30 mouse cellular contexts compared by ENCODE assay signal in the genomic region with DNA sequence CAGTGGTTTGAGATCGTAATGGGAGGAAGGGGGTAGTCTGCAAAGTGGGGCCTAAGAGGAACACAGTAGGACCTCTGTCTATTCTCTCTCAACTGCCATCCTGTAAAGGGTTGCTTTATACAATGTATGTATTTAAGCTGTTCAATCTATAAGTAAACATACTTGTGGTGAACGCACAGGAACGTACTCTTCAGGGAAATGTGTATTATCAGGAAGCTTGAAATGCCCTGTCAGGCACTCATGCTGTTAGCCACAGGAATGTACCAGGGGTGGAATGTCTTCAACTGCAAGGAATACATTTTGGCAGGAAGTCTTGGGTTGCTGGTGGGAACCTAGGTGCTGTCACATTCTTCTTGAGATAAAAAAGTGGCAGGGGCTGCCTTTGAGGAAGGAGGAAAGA. TPM values are rescaled to one million over a fixed set of nuclear protein-coding genes. Genes with fewer than 3 reads are reported as not detected.
DNase-seq lines count a peak whose midpoint lies in the region; ATAC-seq and TF ChIP-seq lines count a peak whose summit lies in the region.
"Had no signal": no experiment of that assay in that cellular context is flagged by ENCODE, and none has a peak within 500 bp of the region (broad histone marks: within the 10 kb centered on the region; RNA-seq: fewer than 3 reads in every experiment).

No protein-coding gene starts in this region.

- no peaks in the 10 kb centered on the region for H3K27me3 ChIP-seq in heart, embryonic 10.5 days (ENCODE audit: insufficient read depth, poor library complexity, severe bottlenecking)
- no peaks in the 10 kb centered on the region for H3K27me3 ChIP-seq in lung, embryonic 15.5 days
- no peaks in the 10 kb centered on the region for H3K27me3 ChIP-seq in embryonic facial prominence, embryonic 15.5 days
- H3K27me3 ChIP-seq in stomach, embryonic 16.5 days (ENCODE audit: control insufficient read depth, insufficient read depth, low read length): no peaks in the 10 kb centered on the region
- H3K27me3 ChIP-seq in forebrain, postnatal 0 days (ENCODE audit: insufficient read depth, low read length): no peaks in the 10 kb centered on the region
- H3K27me3 ChIP-seq: embryonic facial prominence, embryonic 12.5 days; forebrain, embryonic 12.5 days; hindbrain, embryonic 12.5 days; intestine, embryonic 15.5 days; limb, embryonic 12.5 days had no signal

- no peak overlapping the region for H3K4me3 ChIP-seq in heart, embryonic 10.5 days
- no peak overlapping the region for H3K4me3 ChIP-seq in lung, embryonic 15.5 days
- H3K4me3 ChIP-seq in embryonic facial prominence, embryonic 15.5 days (replicated peaks): no peak overlapping the region
- no peak overlapping the region for H3K4me3 ChIP-seq in stomach, embryonic 16.5 days (replicated peaks; ENCODE audit: low read length)
- no peak overlapping the region for H3K4me3 ChIP-seq in forebrain, postnatal 0 days (ENCODE audit: low read depth, low read length)
- H3K4me3 ChIP-seq: embryonic facial prominence, embryonic 12.5 days; forebrain, embryonic 12.5 days; hindbrain, embryonic 12.5 days; intestine, embryonic 15.5 days; limb, embryonic 12.5 days had no signal

- no peak for TF ChIP-seq CTCF in forebrain, postnatal 0 days (IDR thresholded peaks at IDR 0.05; ENCODE audit: low read depth)

- no peak for DNase-seq in heart, embryonic 10.5 days (ENCODE audit: low spot score)
- no peak for DNase-seq in heart, adult 9 months (ENCODE audit: low spot score in 2 of 2)
- DNase-seq in lung, postnatal 10 days: no peak
- DNase-seq in cerebellum, postnatal 14 days: no peak
- no peak for DNase-seq in forebrain, postnatal 0 days
- DNase-seq: cerebellum, adult 18-20 months; cerebellum, postnatal 25 days; gastrocnemius, postnatal 14 days; heart, adult 11 months; heart, postnatal 36 days; kidney, adult 9 months; kidney, postnatal 14 days; midbrain, embryonic 14.5 days; thymus, adult 2 months; thymus, postnatal 36 days had no signal

- peak; percentile 78 for ATAC-seq in lung, embryonic 15.5 days (ENCODE audit: borderline replicate concordance, extremely low read depth, low FRiP score, low TSS enrichment)
- ATAC-seq in embryonic facial prominence, embryonic 15.5 days (ENCODE audit: insufficient number of reproducible peaks, low FRiP score, low TSS enrichment, low read depth): no peak
- peak; percentile 46 for ATAC-seq in stomach, embryonic 16.5 days (ENCODE audit: insufficient read depth, low FRiP score)
- ATAC-seq in forebrain, postnatal 0 days: no peak
- ATAC-seq: hindbrain, postnatal 0 days; intestine, embryonic 15.5 days had no signal

- H3K36me3 ChIP-seq in heart, embryonic 10.5 days: peaks cover 21% of the 10 kb centered on the region
- H3K36me3 ChIP-seq in lung, embryonic 15.5 days: no peaks in the 10 kb centered on the region
- H3K36me3 ChIP-seq in embryonic facial prominence, embryonic 15.5 days: no peaks in the 10 kb centered on the region
- no peaks in the 10 kb centered on the region for H3K36me3 ChIP-seq in stomach, embryonic 16.5 days (ENCODE audit: control insufficient read depth, insufficient read depth, low read length)
- no peaks in the 10 kb centered on the region for H3K36me3 ChIP-seq in forebrain, postnatal 0 days (ENCODE audit: insufficient read depth)
- H3K36me3 ChIP-seq: embryonic facial prominence, embryonic 12.5 days; forebrain, embryonic 12.5 days; hindbrain, embryonic 12.5 days; intestine, embryonic 15.5 days; limb, embryonic 12.5 days had no signal

- H3K4me2 ChIP-seq in lung, embryonic 15.5 days: no peak overlapping the region
- no peak overlapping the region for H3K4me2 ChIP-seq in embryonic facial prominence, embryonic 15.5 days (replicated peaks)
- H3K4me2 ChIP-seq in stomach, embryonic 16.5 days (ENCODE audit: low read depth, low read length): no peak overlapping the region
- H3K4me2 ChIP-seq in forebrain, postnatal 0 days (ENCODE audit: low read depth): no peak overlapping the region
- H3K4me2 ChIP-seq: embryonic facial prominence, embryonic 12.5 days; forebrain, embryonic 12.5 days; hindbrain, embryonic 12.5 days; intestine, embryonic 15.5 days; limb, embryonic 12.5 days; liver, embryonic 11.5 days had no signal

- H3K4me1 ChIP-seq in heart, embryonic 10.5 days: peaks cover 52% of the 10 kb centered on the region
- H3K4me1 ChIP-seq in lung, embryonic 15.5 days: peaks cover 21% of the 10 kb centered on the region
- 0 out of 2 replicates have a peak, but pooled peaks cover 4% of the 10 kb centered on the region for H3K4me1 ChIP-seq in embryonic facial prominence, embryonic 15.5 days
- H3K4me1 ChIP-seq in stomach, embryonic 16.5 days (ENCODE audit: control insufficient read depth, insufficient read depth, low read length): peaks cover 6% of the 10 kb centered on the region; the same call in 1 of the 2 replicates
- H3K4me1 ChIP-seq in forebrain, postnatal 0 days (ENCODE audit: insufficient read depth): no peaks in the 10 kb centered on the region
- H3K4me1 ChIP-seq: embryonic facial prominence, embryonic 12.5 days; forebrain, embryonic 12.5 days; hindbrain, embryonic 12.5 days; intestine, embryonic 15.5 days; limb, embryonic 12.5 days had no signal

- no peaks in the 10 kb centered on the region for H3K9me3 ChIP-seq in heart, embryonic 10.5 days
- no peaks in the 10 kb centered on the region for H3K9me3 ChIP-seq in lung, embryonic 15.5 days
- H3K9me3 ChIP-seq in embryonic facial prominence, embryonic 15.5 days (replicated peaks): no peaks in the 10 kb centered on the region
- H3K9me3 ChIP-seq in stomach, embryonic 16.5 days (replicated peaks; ENCODE audit: control insufficient read depth, low read length): no peaks in the 10 kb centered on the region
- no peaks in the 10 kb centered on the region for H3K9me3 ChIP-seq in forebrain, postnatal 0 days (ENCODE audit: low read length)
- H3K9me3 ChIP-seq: embryonic facial prominence, embryonic 12.5 days; forebrain, embryonic 12.5 days; hindbrain, embryonic 12.5 days; intestine, embryonic 15.5 days; limb, embryonic 12.5 days had no signal

- H3K27ac ChIP-seq in heart, embryonic 10.5 days: peak overlapping the region; percentile 32; the same call in 1 of the 2 replicates
- H3K27ac ChIP-seq in lung, embryonic 15.5 days: peak overlapping the region; percentile 92
- 0 out of 2 replicates have a peak overlapping the region, but pooled peaks have one; percentile 17 for H3K27ac ChIP-seq in embryonic facial prominence, embryonic 15.5 days (replicated peaks)
- 0 out of 2 replicates have a peak overlapping the region, but pooled peaks have one; percentile 21 for H3K27ac ChIP-seq in stomach, embryonic 16.5 days (ENCODE audit: low read length)
- no peak overlapping the region for H3K27ac ChIP-seq in forebrain, postnatal 0 days (ENCODE audit: low read depth, low read length)
- H3K27ac ChIP-seq: embryonic facial prominence, embryonic 12.5 days; forebrain, embryonic 12.5 days; hindbrain, postnatal 0 days; intestine, embryonic 15.5 days; limb, embryonic 12.5 days had no signal

- H3K9ac ChIP-seq in lung, embryonic 15.5 days: no peak overlapping the region
- no peak overlapping the region for H3K9ac ChIP-seq in embryonic facial prominence, embryonic 15.5 days
- H3K9ac ChIP-seq in stomach, embryonic 16.5 days (ENCODE audit: low read length): no peak overlapping the region
- H3K9ac ChIP-seq in forebrain, postnatal 0 days: no peak overlapping the region
- H3K9ac ChIP-seq: embryonic facial prominence, embryonic 12.5 days; forebrain, embryonic 12.5 days; hindbrain, embryonic 12.5 days; intestine, embryonic 15.5 days; limb, embryonic 12.5 days had no signal

- WGBS in heart, embryonic 10.5 days: 34% methylated on average over 3 of the region's 3 CpGs
- 29% methylated on average over 3 of the region's 3 CpGs for WGBS in lung, embryonic 15.5 days
- WGBS in embryonic facial prominence, embryonic 15.5 days: 50% methylated on average over 3 of the region's 3 CpGs
- WGBS in stomach, embryonic 16.5 days: 41% methylated on average over 3 of the region's 3 CpGs
- WGBS in forebrain, postnatal 0 days: 88% methylated on average over 3 of the region's 3 CpGs

RNA-seq across cellular contexts. Expression of a gene that starts 8.0 kb away (rescaled TPM):
- 60.0 and 65.8 TPM in 2 replicates for polyA plus RNA-seq in heart, embryonic 10.5 days (2016; fragmentation: Nextera tagmentation; extraction: Ambion mirVana)
- polyA plus RNA-seq in lung, embryonic 15.5 days (2015; fragmentation: Nextera tagmentation; extraction: Ambion mirVana): 2.8 and 9.3 TPM in 2 replicates
- 0.12 TPM in 1 of 2 replicates, not detected in the other for polyA plus RNA-seq in embryonic facial prominence, embryonic 15.5 days (2015; fragmentation: Nextera tagmentation; extraction: Ambion mirVana)
- polyA plus RNA-seq in stomach, embryonic 16.5 days (2015; fragmentation: Nextera tagmentation; extraction: Ambion mirVana): not detected in 2 replicates
- not detected in 2 replicates for total RNA-seq in forebrain, postnatal 0 days (2014; rRNA removed)
- polyA plus RNA-seq in forebrain, postnatal 0 days (2015; fragmentation: Nextera tagmentation; extraction: Ambion mirVana): not detected in 2 replicates
- total RNA-seq: adrenal gland, adult 18-20 months; adrenal gland, postnatal 36 days; hindbrain, postnatal 0 days; MEL; monocyte, adult 5-6 weeks had no signal
- polyA plus RNA-seq: hindbrain, embryonic 12.5 days; intestine, embryonic 15.5 days; limb, embryonic 12.5 days; midbrain, embryonic 14.5 days; small intestine, adult 2 months had no signal

RNA-seq across cellular contexts. Expression of a gene that starts 10.9 kb away (rescaled TPM):
- polyA plus RNA-seq in heart, embryonic 10.5 days (2016; fragmentation: Nextera tagmentation; extraction: Ambion mirVana): 44.0 and 57.6 TPM in 2 replicates
- 79.8 and 81.5 TPM in 2 replicates for polyA plus RNA-seq in lung, embryonic 15.5 days (2015; fragmentation: Nextera tagmentation; extraction: Ambion mirVana)
- polyA plus RNA-seq in embryonic facial prominence, embryonic 15.5 days (2015; fragmentation: Nextera tagmentation; extraction: Ambion mirVana): 41.7 TPM in 2 replicates
- polyA plus RNA-seq in stomach, embryonic 16.5 days (2015; fragmentation: Nextera tagmentation; extraction: Ambion mirVana): 35.6 and 36.7 TPM in 2 replicates
- total RNA-seq in forebrain, postnatal 0 days (2014; rRNA removed): 9.5 and 10.5 TPM in 2 replicates
- 6.5 and 7.0 TPM in 2 replicates for polyA plus RNA-seq in forebrain, postnatal 0 days (2015; fragmentation: Nextera tagmentation; extraction: Ambion mirVana)

RNA-seq across cellular contexts. Expression of a gene that starts 42.7 kb away (rescaled TPM):
- polyA plus RNA-seq in heart, embryonic 10.5 days (2016; fragmentation: Nextera tagmentation; extraction: Ambion mirVana): 2.7 and 2.8 TPM in 2 replicates
- 7.5 and 8.5 TPM in 2 replicates for polyA plus RNA-seq in lung, embryonic 15.5 days (2015; fragmentation: Nextera tagmentation; extraction: Ambion mirVana)
- 20.1 and 20.7 TPM in 2 replicates for polyA plus RNA-seq in embryonic facial prominence, embryonic 15.5 days (2015; fragmentation: Nextera tagmentation; extraction: Ambion mirVana)
- 14.4 and 17.4 TPM in 2 replicates for polyA plus RNA-seq in stomach, embryonic 16.5 days (2015; fragmentation: Nextera tagmentation; extraction: Ambion mirVana)
- 39.0 and 51.4 TPM in 2 replicates for total RNA-seq in forebrain, postnatal 0 days (2014; rRNA removed)
- polyA plus RNA-seq in forebrain, postnatal 0 days (2015; fragmentation: Nextera tagmentation; extraction: Ambion mirVana): 14.4 and 24.5 TPM in 2 replicates
- total RNA-seq: MEL had no signal

Comparison
In these comparisons a context has a peak if more than half of its experiments do, and no peak if none do; other contexts are left out.
1. ATAC-seq: peak in lung, embryonic 15.5 days (single experiment) and stomach, embryonic 16.5 days (single experiment); none in embryonic facial prominence, embryonic 15.5 days (single experiment) and forebrain, postnatal 0 days (single experiment).